33 mouse cellular contexts compared by ENCODE assay signal in genomic region chr10:117343000-117343399, GRCm38 (mm10). TPM values are rescaled to one million over a fixed set of nuclear protein-coding genes. Genes with fewer than 3 reads are reported as not detected.
DNase-seq lines count a peak whose midpoint lies in the region; ATAC-seq and TF ChIP-seq lines count a peak whose summit lies in the region.
"Had no signal": no experiment of that assay in that cellular context is flagged by ENCODE, and none has a peak within 500 bp of the region (broad histone marks: within the 10 kb centered on the region; RNA-seq: fewer than 3 reads in every experiment).

No protein-coding gene starts in this region.

- WGBS in liver, embryonic 16.5 days (ENCODE audit: insufficient replicate concordance), result 71% methylated on average over 4 of the region's 4 CpGs
- WGBS in liver, embryonic 11.5 days, result 79% methylated on average over 4 of the region's 4 CpGs
- 85% methylated on average over 4 of the region's 4 CpGs for WGBS in embryonic facial prominence, embryonic 14.5 days
- 84% methylated on average over 4 of the region's 4 CpGs for WGBS in limb, embryonic 14.5 days

- no peak for TF ChIP-seq POLR2A in limb, embryonic 14.5 days (IDR thresholded peaks at IDR 0.05; ENCODE audit: borderline replicate concordance, extremely low read depth, insufficient read depth, insufficient read length)

- H3K9ac ChIP-seq in liver, embryonic 16.5 days (ENCODE audit: low read depth, low read length), result no peak overlapping the region
- no peak overlapping the region for H3K9ac ChIP-seq in liver, embryonic 11.5 days (ENCODE audit: low read depth, low read length)
- no peak overlapping the region for H3K9ac ChIP-seq in embryonic facial prominence, embryonic 14.5 days (ENCODE audit: low read depth, low read length)
- H3K9ac ChIP-seq in limb, embryonic 14.5 days (ENCODE audit: low read depth, low read length, severe bottlenecking), result no peak overlapping the region
- H3K9ac ChIP-seq: heart, embryonic 12.5 days; hindbrain, embryonic 13.5 days; lung, embryonic 14.5 days; midbrain, embryonic 12.5 days; neural tube, embryonic 13.5 days had no signal

- H3K27me3 ChIP-seq in liver, embryonic 16.5 days (ENCODE audit: control insufficient read depth, insufficient read depth, low read depth, low read length), result no peaks in the 10 kb centered on the region
- H3K27me3 ChIP-seq in liver, embryonic 11.5 days (replicated peaks; ENCODE audit: control insufficient read depth, insufficient read depth, low read length), result no peaks in the 10 kb centered on the region
- no peaks in the 10 kb centered on the region for H3K27me3 ChIP-seq in embryonic facial prominence, embryonic 14.5 days (replicated peaks; ENCODE audit: control insufficient read depth, insufficient read depth, low read length)
- H3K27me3 ChIP-seq in limb, embryonic 14.5 days (ENCODE audit: control insufficient read depth, insufficient read depth, low read length), result no peaks in the 10 kb centered on the region
- H3K27me3 ChIP-seq: heart, embryonic 12.5 days; hindbrain, embryonic 13.5 days; megakaryocyte, embryonic 14.5 days; midbrain, embryonic 12.5 days; neural tube, embryonic 13.5 days had no signal

- no peak overlapping the region for H3K4me3 ChIP-seq in liver, embryonic 16.5 days (ENCODE audit: low read depth, low read length)
- H3K4me3 ChIP-seq in liver, embryonic 11.5 days (ENCODE audit: low read depth, low read length), result no peak overlapping the region
- H3K4me3 ChIP-seq in embryonic facial prominence, embryonic 14.5 days (ENCODE audit: low read depth, low read length), result no peak overlapping the region
- no peak overlapping the region for H3K4me3 ChIP-seq in limb, embryonic 14.5 days (replicated peaks; ENCODE audit: low read length)
- H3K4me3 ChIP-seq: gastrocnemius, adult 2 months; heart, adult 2 months; heart, embryonic 12.5 days; hindbrain, embryonic 13.5 days; megakaryocyte, embryonic 14.5 days; midbrain, embryonic 12.5 days; myocyte; neural tube, embryonic 13.5 days had no signal

- ATAC-seq in liver, embryonic 16.5 days (ENCODE audit: low read depth), result peak; percentile 27; the same call in 1 of the 2 replicates
- ATAC-seq in liver, embryonic 11.5 days (replicated peaks; ENCODE audit: low FRiP score), result no peak
- no peak for ATAC-seq in embryonic facial prominence, embryonic 14.5 days (ENCODE audit: low read depth)
- no peak for ATAC-seq in limb, embryonic 14.5 days (ENCODE audit: low FRiP score, low read depth)
- no peak for ATAC-seq in cerebellum, adult (ENCODE audit: insufficient number of reproducible peaks, low FRiP score, low TSS enrichment)
- ATAC-seq: forebrain, embryonic 16.5 days had no signal

- H3K9me3 ChIP-seq in liver, embryonic 16.5 days (replicated peaks; ENCODE audit: control insufficient read depth, low read length), result no peaks in the 10 kb centered on the region
- H3K9me3 ChIP-seq in liver, embryonic 11.5 days (ENCODE audit: control insufficient read depth, low read length), result no peaks in the 10 kb centered on the region
- no peaks in the 10 kb centered on the region for H3K9me3 ChIP-seq in embryonic facial prominence, embryonic 14.5 days (ENCODE audit: control insufficient read depth, low read length)
- H3K9me3 ChIP-seq in limb, embryonic 14.5 days (ENCODE audit: control insufficient read depth, low read length), result no peaks in the 10 kb centered on the region
- H3K9me3 ChIP-seq: G1E; heart, embryonic 12.5 days; hindbrain, embryonic 13.5 days; megakaryocyte, embryonic 14.5 days; midbrain, embryonic 12.5 days; neural tube, embryonic 13.5 days had no signal

- no peaks in the 10 kb centered on the region for H3K4me1 ChIP-seq in liver, embryonic 16.5 days (ENCODE audit: control insufficient read depth, low read depth, low read length)
- no peaks in the 10 kb centered on the region for H3K4me1 ChIP-seq in liver, embryonic 11.5 days (replicated peaks; ENCODE audit: control insufficient read depth, insufficient read depth, low read length)
- H3K4me1 ChIP-seq in embryonic facial prominence, embryonic 14.5 days (ENCODE audit: control insufficient read depth, insufficient read depth, low read length), result no peaks in the 10 kb centered on the region
- H3K4me1 ChIP-seq in limb, embryonic 14.5 days (ENCODE audit: control insufficient read depth, insufficient read depth, low read length), result no peaks in the 10 kb centered on the region
- H3K4me1 ChIP-seq: hindbrain, embryonic 13.5 days; midbrain, embryonic 12.5 days; neural tube, embryonic 13.5 days had no signal

- DNase-seq in liver, embryonic 11.5 days (ENCODE audit: low spot score), result no peak
- no peak for DNase-seq in embryonic facial prominence, embryonic 14.5 days (ENCODE audit: low spot score)
- no peak for DNase-seq in limb, embryonic 14.5 days (ENCODE audit: low spot score)
- no peak for DNase-seq in adrenal gland, adult 2 months
- no peak for DNase-seq in adrenal gland, postnatal 25 days
- DNase-seq: adrenal gland, postnatal 10 days; B cell, adult 2 months; cerebellum, adult 2 months; cerebellum, postnatal 14 days; gastrocnemius, adult 2 months; gastrocnemius, postnatal 36 days; heart, adult 2 months; heart, postnatal 4 days; kidney, adult 11 months; kidney, postnatal 14 days; layer of hippocampus, adult 9-11 months; lung, embryonic 14.5 days; lung, postnatal 36 days had no signal

- no peaks in the 10 kb centered on the region for H3K36me3 ChIP-seq in liver, embryonic 16.5 days (ENCODE audit: control insufficient read depth, insufficient read depth)
- no peaks in the 10 kb centered on the region for H3K36me3 ChIP-seq in liver, embryonic 11.5 days (ENCODE audit: control insufficient read depth, insufficient read depth, low read length)
- H3K36me3 ChIP-seq in embryonic facial prominence, embryonic 14.5 days (ENCODE audit: control insufficient read depth, insufficient read depth, low read length), result peaks cover 14% of the 10 kb centered on the region; the same call in 1 of the 2 replicates
- H3K36me3 ChIP-seq in limb, embryonic 14.5 days (ENCODE audit: control insufficient read depth, insufficient read depth, low read length), result peaks cover 14% of the 10 kb centered on the region; the same call in 1 of the 2 replicates
- H3K36me3 ChIP-seq: hindbrain, embryonic 13.5 days; midbrain, embryonic 12.5 days had no signal

- H3K4me2 ChIP-seq in liver, embryonic 16.5 days (ENCODE audit: low read depth, low read length), result no peak overlapping the region
- no peak overlapping the region for H3K4me2 ChIP-seq in liver, embryonic 11.5 days
- H3K4me2 ChIP-seq in embryonic facial prominence, embryonic 14.5 days (ENCODE audit: low read depth, low read length), result no peak overlapping the region
- no peak overlapping the region for H3K4me2 ChIP-seq in limb, embryonic 14.5 days (replicated peaks; ENCODE audit: low read depth, low read length, severe bottlenecking)
- H3K4me2 ChIP-seq: heart, embryonic 12.5 days; hindbrain, embryonic 13.5 days; lung, embryonic 14.5 days; midbrain, embryonic 12.5 days; neural tube, embryonic 13.5 days had no signal

- H3K27ac ChIP-seq in liver, embryonic 16.5 days (ENCODE audit: low read length), result no peak overlapping the region
- no peak overlapping the region for H3K27ac ChIP-seq in liver, embryonic 11.5 days (ENCODE audit: low read depth, low read length)
- peak overlapping the region; percentile 10; the same call in 1 of the 2 replicates for H3K27ac ChIP-seq in embryonic facial prominence, embryonic 14.5 days (replicated peaks; ENCODE audit: low read depth, low read length)
- H3K27ac ChIP-seq in limb, embryonic 14.5 days (replicated peaks; ENCODE audit: low read depth, low read length), result 0 out of 2 replicates have a peak overlapping the region, but pooled peaks have one; percentile 8
- H3K27ac ChIP-seq: gastrocnemius, adult 2 months; heart, adult 2 months; hindbrain, embryonic 13.5 days; midbrain, embryonic 12.5 days; neural tube, embryonic 13.5 days had no signal

RNA-seq across cellular contexts. Expression of gene Cpsf6, which starts 36.8 kb away (rescaled TPM):
- 49.4 and 50.5 TPM in 2 replicates for polyA plus RNA-seq in liver, embryonic 16.5 days (2015; fragmentation: Nextera tagmentation; extraction: Ambion mirVana)
- 135 and 155 TPM in 2 replicates for polyA plus RNA-seq in liver, embryonic 11.5 days (2014; fragmentation: Nextera tagmentation; extraction: Ambion mirVana)
- 125 and 146 TPM in 2 replicates for polyA plus RNA-seq in embryonic facial prominence, embryonic 14.5 days (2014; fragmentation: Nextera tagmentation; extraction: Ambion mirVana)
- 119 and 137 TPM in 2 replicates for polyA plus RNA-seq in limb, embryonic 14.5 days (2012; rRNA removed)
- 144 and 153 TPM in 2 replicates for polyA plus RNA-seq in limb, embryonic 14.5 days (2014; fragmentation: Nextera tagmentation; extraction: Ambion mirVana)
- 10 to 100 TPM; 49.8 to 72.7 TPM for total RNA-seq in adrenal gland, adult 2 months (2021)
- polyA plus RNA-seq in adrenal gland, adult 2 months (2012; rRNA removed), result 62.5 and 78.5 TPM in 2 replicates
- 86.5 and 98.2 TPM in 2 replicates for total RNA-seq in adrenal gland, postnatal 25 days (2021)

RNA-seq across cellular contexts. Expression of gene Lyz1, which starts 50.3 kb away (rescaled TPM):
- polyA plus RNA-seq in liver, embryonic 16.5 days (2015; fragmentation: Nextera tagmentation; extraction: Ambion mirVana), result 0.16 and 0.25 TPM in 2 replicates
- polyA plus RNA-seq in liver, embryonic 11.5 days (2014; fragmentation: Nextera tagmentation; extraction: Ambion mirVana), result not detected in 2 replicates
- polyA plus RNA-seq in embryonic facial prominence, embryonic 14.5 days (2014; fragmentation: Nextera tagmentation; extraction: Ambion mirVana), result 0.18 TPM in 1 of 2 replicates, not detected in the other
- polyA plus RNA-seq in limb, embryonic 14.5 days (2012; rRNA removed), result 0.14 and 0.33 TPM in 2 replicates
- polyA plus RNA-seq in limb, embryonic 14.5 days (2014; fragmentation: Nextera tagmentation; extraction: Ambion mirVana), result not detected in 2 replicates
- 10 to 100 TPM; 12.3 to 22.2 TPM for total RNA-seq in adrenal gland, adult 2 months (2021)
- 1.5 and 1.7 TPM in 2 replicates for polyA plus RNA-seq in adrenal gland, adult 2 months (2012; rRNA removed)
- total RNA-seq in adrenal gland, postnatal 25 days (2021), result 3.0 and 4.6 TPM in 2 replicates
- total RNA-seq: midbrain, postnatal 0 days had no signal
- polyA plus RNA-seq: forebrain, embryonic 11.5 days; forebrain, embryonic 16.5 days; G1E; hindbrain, embryonic 13.5 days; kidney, embryonic 14.5 days; limb, embryonic 11.5 days; lung, embryonic 14.5 days; midbrain, embryonic 12.5 days; midbrain, postnatal 0 days; myocyte; stomach, embryonic 14.5 days had no signal

Comparison
In these comparisons a context has a peak if more than half of its experiments do, and no peak if none do; other contexts are left out.
1. H3K27ac ChIP-seq: peak in embryonic facial prominence, embryonic 14.5 days (single experiment) and limb, embryonic 14.5 days (single experiment); none in liver, embryonic 16.5 days (single experiment) and liver, embryonic 11.5 days (single experiment).